Mouse (Mus musculus) myocyte (in vitro differentiated cells): ENCODE measurements around the gene Pdcd4. TPM values are rescaled to one million over a fixed set of nuclear protein-coding genes. Genes with fewer than 3 reads are reported as not detected.

Experiments
- H3K27me3 ChIP-seq: one replicate; pipeline ENCODE4 v1.6.1; 2011; ENCODE audit not compliant: control insufficient read depth, insufficient read depth, insufficient read length
- H3K36me3 ChIP-seq: one replicate; pipeline ENCODE4 v1.6.1; 2011; ENCODE audit not compliant: control insufficient read depth, insufficient read depth
- H3K4me2 ChIP-seq: one replicate; pipeline ENCODE4 v1.6.1; 2011; ENCODE audit warnings: low read depth, control low read depth
- H3K4me3 ChIP-seq: one replicate; pipeline ENCODE4 v1.5.1; 2011; ENCODE audit warnings: mild to moderate bottlenecking, control low read depth, moderate library complexity
- H3K79me2 ChIP-seq: one replicate; pipeline ENCODE4 v1.6.1; 2011; ENCODE audit not compliant: control insufficient read depth, insufficient read depth
- H3ac ChIP-seq: one replicate; pipeline ENCODE4 v1.6.1; 2011; ENCODE audit not compliant: control insufficient read depth, insufficient read length
- CEBPB ChIP-seq: IDR thresholded peaks from 2 replicates; pipeline ENCODE4 v1.6.1; 2011; ENCODE audit warnings: mild to moderate bottlenecking, moderate library complexity; ENCODE audit not compliant: poor library complexity, insufficient read depth, severe bottlenecking
- E2F4 ChIP-seq: IDR thresholded peaks from one replicate; pipeline ENCODE4 v1.6.1; 2011; ENCODE audit warnings: mild to moderate bottlenecking, control low read depth, moderate library complexity; ENCODE audit not compliant: insufficient read depth
- MAX ChIP-seq: IDR thresholded peaks from one replicate; pipeline ENCODE4 v1.6.1; 2011; ENCODE audit warnings: low read depth, mild to moderate bottlenecking, control low read depth
- MYOD1 ChIP-seq, 3 experiments: IDR thresholded peaks; one replicate each; pipeline ENCODE4 v1.6.1; 2011; ENCODE audit warnings: control low read depth in 2 of 3, low read depth in 2 of 3, mild to moderate bottlenecking in 2 of 3, moderate library complexity in 1 of 3; ENCODE audit not compliant: insufficient read length in 2 of 3, control insufficient read depth in 1 of 3
- MYOG ChIP-seq, 3 experiments: IDR thresholded peaks; one replicate each; pipeline ENCODE4 v1.6.1; 2011; ENCODE audit warnings: control low read depth in 2 of 3, low read depth in 2 of 3, mild to moderate bottlenecking in 2 of 3; ENCODE audit not compliant: insufficient read length in 2 of 3, control insufficient read depth in 1 of 3, insufficient read depth in 1 of 3
- POLR2A ChIP-seq: IDR thresholded peaks from one replicate; pipeline ENCODE4 v1.6.1; 2011; ENCODE audit warnings: low read depth, mild to moderate bottlenecking, control low read depth, moderate library complexity; ENCODE audit not compliant: insufficient read length
- POLR2AphosphoS2 ChIP-seq: IDR thresholded peaks from one replicate; pipeline ENCODE4 v1.6.1; 2011; ENCODE audit warnings: low read depth, control low read depth; ENCODE audit not compliant: insufficient read length
- REST ChIP-seq: IDR thresholded peaks from one replicate; pipeline ENCODE4 v1.6.1; 2011; ENCODE audit warnings: mild to moderate bottlenecking, control low read depth, moderate library complexity; ENCODE audit not compliant: insufficient read depth, insufficient read length
- SRF ChIP-seq: IDR thresholded peaks from one replicate; pipeline ENCODE4 v1.6.1; 2011; ENCODE audit warnings: low read depth; ENCODE audit not compliant: control insufficient read depth, insufficient read length
- TCF12 ChIP-seq: IDR thresholded peaks from one replicate; pipeline ENCODE4 v1.6.1; 2011; ENCODE audit warnings: mild to moderate bottlenecking, control low read depth; ENCODE audit not compliant: poor library complexity, insufficient read depth, severe bottlenecking
- TCF3 ChIP-seq: IDR thresholded peaks from one replicate; pipeline ENCODE4 v1.6.1; 2011; ENCODE audit warnings: low read depth, control low read depth; ENCODE audit not compliant: insufficient read length
- USF1 ChIP-seq: IDR thresholded peaks from one replicate; pipeline ENCODE4 v1.6.1; 2011; ENCODE audit warnings: low read depth, mild to moderate bottlenecking, control low read depth, moderate library complexity
- polyA plus RNA-seq: library from polyadenylated mRNA; unstranded; fragments of >200 nt; fragmentation: generic; extraction: Trizol; gene quantifications from one replicate; pipeline ENCODE4 v1.2.1, GENCODE M21; 2012; ENCODE audit warnings: missing spikeins

Pdcd4 gene
- polyA plus RNA-seq, 1 experiment: 8.4 TPM

GRCm38 (mm10) chr19:53901931-53902738 lies 10.1 kb downstream of the Pdcd4 start:
- Histone ChIP-seq H3K4me3 (peak overlapping the region; percentile 41), H3ac (no peak overlapping the region), H3K27me3 (no peaks in the 10 kb centered on the region), H3K4me2 (peak overlapping the region; percentile 77), H3K79me2 (peaks cover 3% of the 10 kb centered on the region), H3K36me3 (no peaks in the 10 kb centered on the region)
- TF ChIP-seq TCF12 (no peak), SRF (no peak), MYOG (IDR thresholded peaks at IDR 0.05; ENCODE audit: control insufficient read depth in 1 of 3, insufficient read depth in 1 of 3, insufficient read length in 2 of 3, low read depth in 2 of 3) (no peak), REST (no peak), POLR2AphosphoS2 (no peak), MYOD1 (IDR thresholded peaks at IDR 0.05; ENCODE audit: control insufficient read depth in 1 of 3, insufficient read length in 2 of 3, low read depth in 2 of 3) (no peak), TCF3 (no peak), E2F4 (no peak), USF1 (no peak), CEBPB (no peak), POLR2A (no peak), MAX (no peak)

- Histone ChIP-seq H3K36me3 (no peaks in the 10 kb centered on the region), H3K4me2 (peak overlapping the region; percentile 77), H3K27me3 (no peaks in the 10 kb centered on the region), H3K4me3 (peak overlapping the region; percentile 41), H3ac (peak overlapping the region; percentile 66), H3K79me2 (peaks cover 3% of the 10 kb centered on the region)
- peak; percentile 3 for TF ChIP-seq POLR2AphosphoS2
- TF ChIP-seq TCF3: no peak
- peak; percentile 54 for TF ChIP-seq POLR2A
- TF ChIP-seq MYOD1 (IDR thresholded peaks at IDR 0.05; ENCODE audit: control insufficient read depth in 1 of 3, insufficient read length in 2 of 3, low read depth in 2 of 3): no peak
- TF ChIP-seq TCF12: no peak
- TF ChIP-seq USF1: peak; percentile 41
- no peak for TF ChIP-seq MAX
These were observed 10.9 kb downstream of the Pdcd4 start for GRCm38 (mm10) chr19:53902739-53903487.

GRCm38 (mm10) chr19:53903507-53904321 lies 11.7 kb downstream of the Pdcd4 start:
- H3K4me3 ChIP-seq: peak overlapping the region; percentile 41

GRCm38 (mm10) chr19:53904833-53905480 lies 12.9 kb downstream of the Pdcd4 start:
- H3K4me3 ChIP-seq: peak overlapping the region; percentile 41
- H3K4me2 ChIP-seq: peak overlapping the region; percentile 88
- H3K27me3 ChIP-seq: no peaks in the 10 kb centered on the region
- H3K79me2 ChIP-seq: peaks cover 3% of the 10 kb centered on the region
- TF ChIP-seq TCF3 (no peak), MYOD1 (IDR thresholded peaks at IDR 0.05; ENCODE audit: control insufficient read depth in 1 of 3, insufficient read length in 2 of 3, low read depth in 2 of 3) (no peak), TCF12 (no peak), POLR2AphosphoS2 (no peak), USF1 (no peak), SRF (no peak), POLR2A (no peak), CEBPB (no peak), MAX (no peak), E2F4 (no peak), REST (no peak), MYOG (IDR thresholded peaks at IDR 0.05; ENCODE audit: control insufficient read depth in 1 of 3, insufficient read depth in 1 of 3, insufficient read length in 2 of 3, low read depth in 2 of 3) (no peak)
- H3ac ChIP-seq: no peak overlapping the region
- H3K36me3 ChIP-seq: no peaks in the 10 kb centered on the region

More at GRCm38 (mm10) chr19:53903507-53904321, 11.7 kb downstream of the Pdcd4 start:
- peak overlapping the region; percentile 66 for H3ac ChIP-seq
- peaks cover 3% of the 10 kb centered on the region for H3K79me2 ChIP-seq
- no peaks in the 10 kb centered on the region for H3K36me3 ChIP-seq
- peak overlapping the region; percentile 88 for H3K4me2 ChIP-seq
- H3K27me3 ChIP-seq: no peaks in the 10 kb centered on the region
- peak in 2 of 3 experiments; percentile 15 to 28 for TF ChIP-seq MYOD1 (IDR thresholded peaks at IDR 0.05; ENCODE audit: control insufficient read depth in 1 of 3, insufficient read length in 2 of 3, low read depth in 2 of 3)
- TF ChIP-seq TCF3: no peak
- TF ChIP-seq MYOG (IDR thresholded peaks at IDR 0.05; ENCODE audit: control insufficient read depth in 1 of 3, insufficient read depth in 1 of 3, insufficient read length in 2 of 3, low read depth in 2 of 3): peak in 1 of 3 experiments; percentile 37
